Mouse (Mus musculus) thymus, postnatal 0 days (tissue): Measurements from ENCODE around the gene Pdk4. TPM values are rescaled to one million over a fixed set of nuclear protein-coding genes. Genes with fewer than 3 reads are reported as not detected.

ENCODE experiments used
- DNase-seq: peaks from one replicate; pipeline ENCODE4 v3.0.0-alpha.2; 2015; ENCODE audit warnings: low spot score
- polyA plus RNA-seq: library from polyadenylated mRNA; unstranded; fragments of >200 nt; fragmentation: Nextera tagmentation; extraction: Ambion mirVana; gene quantifications from 2 replicates; pipeline ENCODE4 v1.2.1, GENCODE M21; 2015

The Pdk4 gene
- polyA plus RNA-seq, 1 experiment from 2014 or later, result 0.73 TPM

GRCm38 (mm10) chr6:5447013-5447412 lies 49.1 kb downstream of the Pdk4 start:
- DNase-seq, result no peak

GRCm38 (mm10) chr6:5444331-5444898 lies 51.7 kb downstream of the Pdk4 start:
- no peak for DNase-seq

- no peak for DNase-seq
Measured at GRCm38 (mm10) chr6:5443104-5443863, 52.8 kb downstream of the Pdk4 start.

GRCm38 (mm10) chr6:5442316-5443085 lies 53.6 kb downstream of the Pdk4 start:
- DNase-seq, result peak; percentile 10

- no peak for DNase-seq
Measured at GRCm38 (mm10) chr6:5441221-5441620, 54.9 kb downstream of the Pdk4 start.

- DNase-seq, result peak; percentile 47
Measured at GRCm38 (mm10) chr6:5437757-5438156, 58.4 kb downstream of the Pdk4 start.

- DNase-seq, result no peak
Measured at GRCm38 (mm10) chr6:5433887-5434286, 62.2 kb downstream of the Pdk4 start.

Other genes starting within 250 kb of the Pdk4 start
- gene Pon3, start 240.0 kb downstream of the Pdk4 start, polyA plus RNA-seq, result 4.1 and 4.8 TPM in 2 replicates
- 26.6 and 36.8 TPM in 2 replicates for gene Pon2, start 197.9 kb downstream of the Pdk4 start, polyA plus RNA-seq
- gene Asb4, start 112.9 kb downstream of the Pdk4 start, polyA plus RNA-seq, result 1.2 and 1.5 TPM in 2 replicates
- gene Dync1i1, start 229.3 kb upstream of the Pdk4 start, polyA plus RNA-seq, result 1.9 and 2.0 TPM in 2 replicates